Mouse (Mus musculus) ovary, postnatal 14 days (tissue): ENCODE results near the gene Slc23a4.

ENCODE experiments used
- DNase-seq: peaks from one replicate; pipeline ENCODE4 v3.0.0; 2022; ENCODE audit warnings: low spot score

The Slc23a4 gene

GRCm38 (mm10) chr6:34954926-34955861 is 33.0 kb downstream of the Slc23a4 start:
- DNase-seq, result no peak

GRCm38 (mm10) chr6:34951956-34952667 is 36.1 kb downstream of the Slc23a4 start:
- no peak for DNase-seq

GRCm38 (mm10) chr6:34951518-34951917 is 36.7 kb downstream of the Slc23a4 start:
- no peak for DNase-seq

- no peak for DNase-seq
Observed at GRCm38 (mm10) chr6:34948461-34948860, 39.7 kb downstream of the Slc23a4 start.

- no peak for DNase-seq
Observed at GRCm38 (mm10) chr6:34946486-34947079, 41.6 kb downstream of the Slc23a4 start.

- DNase-seq, result no peak
Observed at GRCm38 (mm10) chr6:34943499-34943898, 44.7 kb downstream of the Slc23a4 start.

GRCm38 (mm10) chr6:34942446-34942845 is 45.8 kb downstream of the Slc23a4 start:
- DNase-seq, result no peak

GRCm38 (mm10) chr6:34941496-34941895 is 46.7 kb downstream of the Slc23a4 start:
- DNase-seq, result no peak

- no peak for DNase-seq
Observed at GRCm38 (mm10) chr6:34939451-34939850, 48.8 kb downstream of the Slc23a4 start.

- DNase-seq, result no peak
Observed at GRCm38 (mm10) chr6:34938929-34939325, 49.3 kb downstream of the Slc23a4 start.

- DNase-seq, result no peak
Observed at GRCm38 (mm10) chr6:34938280-34938928, 49.8 kb downstream of the Slc23a4 start.

- no peak for DNase-seq
Observed at GRCm38 (mm10) chr6:34936743-34937142, 51.5 kb downstream of the Slc23a4 start.

- no peak for DNase-seq
Observed at GRCm38 (mm10) chr6:34932633-34933032, 55.6 kb downstream of the Slc23a4 start.

- no peak for DNase-seq
Observed at GRCm38 (mm10) chr6:34927594-34927993, 60.6 kb downstream of the Slc23a4 start.

- DNase-seq, result peak; percentile 67
Observed at GRCm38 (mm10) chr6:34927156-34927555, 61.0 kb downstream of the Slc23a4 start.

GRCm38 (mm10) chr6:34921941-34922340 is 66.3 kb downstream of the Slc23a4 start:
- DNase-seq, result no peak

- no peak for DNase-seq
Observed at GRCm38 (mm10) chr6:34920631-34921030, 67.6 kb downstream of the Slc23a4 start.

- no peak for DNase-seq
Observed at GRCm38 (mm10) chr6:34919956-34920355, 68.2 kb downstream of the Slc23a4 start, which contains the start of gene Stra8. Gene Stra8 (plus strand): TSS chr6:34920163.

GRCm38 (mm10) chr6:34919146-34919545 is 69.1 kb downstream of the Slc23a4 start:
- DNase-seq, result no peak

GRCm38 (mm10) chr6:34914462-34914861 is 73.7 kb downstream of the Slc23a4 start:
- DNase-seq, result no peak

GRCm38 (mm10) chr6:34913341-34914040 is 74.7 kb downstream of the Slc23a4 start:
- DNase-seq, result no peak
